Mouse (Mus musculus) neural tube, embryonic 15.5 days (tissue): Measurements from ENCODE around the gene Esf1. TPM values are rescaled to one million over a fixed set of nuclear protein-coding genes. Genes with fewer than 3 reads are reported as not detected.
"Not testable (repeated sequence)": the region's sequence is repeated elsewhere in the genome, so short reads cannot be mapped to it uniquely, and the experiment has no call there.

ENCODE experiments used
- ATAC-seq: fragments of 200-750 bp; cut with Nextera tagmentation; 2 replicates; pipeline ENCODE4 v1.8.0; 2017; ENCODE audit warnings: mild to moderate bottlenecking, moderate TSS enrichment, moderate library complexity; ENCODE audit not compliant: low FRiP score
- H3K27ac ChIP-seq: fragments of 300-500 bp; sonication (generic); replicated peaks from 2 replicates; pipeline ENCODE4 v1.5.1; 2015; ENCODE audit warnings: mild to moderate bottlenecking, inconsistent platforms
- H3K27me3 ChIP-seq: fragments of 300-500 bp; sonication (generic); replicated peaks from 2 replicates; pipeline ENCODE4 v1.6.1; 2015; ENCODE audit warnings: inconsistent platforms
- H3K36me3 ChIP-seq: fragments of 300-500 bp; sonication (generic); 2 replicates; pipeline ENCODE4 v1.6.1; 2015; ENCODE audit warnings: inconsistent platforms
- H3K4me1 ChIP-seq: fragments of 300-500 bp; sonication (generic); 2 replicates; pipeline ENCODE4 v1.6.1; 2015; ENCODE audit warnings: inconsistent platforms
- H3K4me2 ChIP-seq: fragments of 300-500 bp; sonication (generic); 2 replicates; pipeline ENCODE4 v1.6.1; 2015; ENCODE audit warnings: inconsistent platforms, mild to moderate bottlenecking, moderate library complexity
- H3K4me3 ChIP-seq: fragments of 300-500 bp; sonication (generic); replicated peaks from 2 replicates; pipeline ENCODE4 v1.5.1; 2015; ENCODE audit warnings: mild to moderate bottlenecking, inconsistent platforms
- H3K9ac ChIP-seq: fragments of 300-500 bp; sonication (generic); replicated peaks from 2 replicates; pipeline ENCODE4 v1.6.1; 2015; ENCODE audit warnings: mild to moderate bottlenecking, inconsistent platforms
- H3K9me3 ChIP-seq: fragments of 300-500 bp; sonication (generic); replicated peaks from 2 replicates; pipeline ENCODE4 v1.6.1; 2016; ENCODE audit warnings: inconsistent platforms
- WGBS: fragments of 180-500 bp; shearing (Covaris S2); methylation state at CpG from one replicate; pipeline ENCODE4 v1.1.7; 2015; ENCODE audit warnings: mixed read lengths; 5-methylcytosine and 5-hydroxymethylcytosine counted together
- polyA plus RNA-seq: library from polyadenylated mRNA; unstranded; fragments of >200 nt; fragmentation: Nextera tagmentation; extraction: Ambion mirVana; gene quantifications from 2 replicates; pipeline ENCODE4 v1.2.1, GENCODE M21; 2015

Esf1 gene
- polyA plus RNA-seq, 1 experiment from 2014 or later, result 18.6 TPM

DNA sequence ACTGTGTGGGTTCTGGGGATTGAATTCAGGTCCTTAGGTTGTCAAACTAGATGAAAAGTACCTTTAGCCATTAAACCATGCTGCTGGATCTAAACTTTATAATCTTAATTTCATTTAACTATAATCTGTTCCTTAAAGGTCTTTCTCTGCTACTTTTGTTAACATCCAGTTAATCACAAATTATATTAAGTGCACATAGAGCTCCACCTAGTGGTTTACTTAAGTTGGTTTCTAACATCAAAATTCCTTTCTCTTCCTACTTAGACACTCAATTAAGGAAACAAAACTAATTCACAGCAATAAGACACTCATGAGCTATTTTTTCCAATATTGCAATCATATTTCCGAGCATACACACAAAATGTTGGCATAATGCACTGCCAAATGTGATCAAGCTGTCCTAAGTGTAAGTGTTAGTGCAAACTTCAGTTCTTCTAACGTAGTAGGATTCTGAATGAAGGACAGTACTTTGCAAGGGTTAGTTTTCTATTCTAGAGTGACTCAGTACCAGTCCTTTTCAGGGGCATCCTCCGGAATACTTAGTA lies 11.1 kb downstream of the Esf1 start:
- H3K4me3 ChIP-seq, result no peak overlapping the region
- no peak overlapping the region for H3K9ac ChIP-seq
- H3K4me1 ChIP-seq, result no peaks in the 10 kb centered on the region
- no peak for ATAC-seq
- no peaks in the 10 kb centered on the region for H3K9me3 ChIP-seq
- H3K27ac ChIP-seq, result no peak overlapping the region
- H3K27me3 ChIP-seq, result no peaks in the 10 kb centered on the region
- H3K4me2 ChIP-seq, result no peak overlapping the region
- H3K36me3 ChIP-seq, result peaks cover 41% of the 10 kb centered on the region
- 82% methylated on average over 3 of the region's 3 CpGs for WGBS

DNA sequence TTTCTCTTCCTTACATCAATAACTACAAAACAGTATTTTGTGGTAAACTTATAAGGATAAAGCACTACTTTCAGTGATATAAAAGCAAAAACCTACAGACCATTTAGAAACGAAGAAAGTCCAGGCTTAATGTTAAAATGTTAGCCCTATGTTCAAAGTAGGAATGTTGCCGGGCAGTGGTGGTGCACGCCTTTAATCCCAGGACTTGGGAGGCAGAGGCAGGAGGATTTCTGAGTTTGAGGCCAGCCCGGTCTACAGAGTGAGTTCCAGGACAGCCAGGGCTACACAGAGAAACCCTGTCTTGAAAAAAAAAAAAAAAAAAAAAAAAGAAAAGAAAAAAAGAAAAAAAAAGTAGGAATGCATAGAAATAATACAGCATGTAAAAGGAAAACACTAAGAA lies 18.6 kb downstream of the Esf1 start, which contains the start of gene Gm17374:
Gm17374 (plus strand) TSS at position 301 of the 400 bp plus-strand sequence.
- not testable (repeated sequence) for H3K4me1 ChIP-seq, H3K27me3 ChIP-seq, H3K4me3 ChIP-seq, ATAC-seq, H3K27ac ChIP-seq, H3K4me2 ChIP-seq, H3K9ac ChIP-seq, H3K9me3 ChIP-seq
- peaks cover 33% of the 10 kb centered on the region for H3K36me3 ChIP-seq
- WGBS, result 94% methylated on average over 4 of the region's 4 CpGs

DNA sequence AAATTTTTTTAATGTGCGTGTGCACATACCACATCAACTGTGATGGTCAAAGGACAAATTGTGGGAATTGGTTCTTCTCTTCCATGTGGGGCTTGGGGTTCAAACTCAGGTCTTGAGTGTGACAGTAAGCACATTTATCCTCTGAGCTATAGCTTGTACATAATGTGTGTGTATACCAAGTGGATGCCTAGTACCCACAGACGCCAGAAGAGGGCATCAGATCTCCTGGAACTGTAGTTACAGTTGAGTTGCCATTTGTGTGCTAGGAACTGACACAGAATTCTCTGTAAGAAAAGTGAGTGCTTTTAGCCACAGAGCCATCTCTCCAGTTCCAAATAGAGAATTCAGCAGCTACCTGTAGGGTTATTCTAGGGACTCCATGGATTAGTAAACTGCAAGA lies 44.8 kb downstream of the Esf1 start:
- H3K27ac ChIP-seq, result no peak overlapping the region
- WGBS, result 89% methylated on average over 2 of the region's 2 CpGs

DNA sequence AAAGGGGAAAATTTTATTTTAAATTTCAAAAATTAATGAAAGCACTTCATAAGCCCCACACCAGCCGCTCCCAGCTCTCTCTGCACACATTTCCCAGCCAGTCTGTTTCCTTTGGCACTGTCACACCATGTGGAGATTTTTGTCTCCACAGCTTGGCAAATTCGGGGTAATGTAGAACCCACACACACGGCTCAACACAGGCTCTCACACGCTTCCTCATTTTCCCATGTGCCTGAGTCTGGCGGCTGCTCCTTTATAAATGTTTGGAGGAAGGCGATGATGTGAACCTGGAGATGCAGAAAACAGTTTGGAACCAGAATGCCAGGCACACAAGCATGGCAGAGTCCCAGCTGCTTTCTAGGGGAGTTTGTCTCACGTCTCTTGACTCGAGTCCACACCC lies 56.5 kb downstream of the Esf1 start:
- Histone ChIP-seq H3K9me3 (no peaks in the 10 kb centered on the region), H3K9ac (no peak overlapping the region), H3K36me3 (no peaks in the 10 kb centered on the region), H3K4me1 (no peaks in the 10 kb centered on the region), H3K4me2 (no peak overlapping the region), H3K4me3 (no peak overlapping the region), H3K27ac (no peak overlapping the region), H3K27me3 (no peaks in the 10 kb centered on the region)
- ATAC-seq, result no peak
- 90% methylated on average over 8 of the region's 8 CpGs for WGBS

More for the DNA sequence above, 44.8 kb downstream of the Esf1 start:
- Histone ChIP-seq H3K4me3 (no peak overlapping the region), H3K9me3 (no peaks in the 10 kb centered on the region), H3K36me3 (peaks cover 54% of the 10 kb centered on the region), H3K9ac (no peak overlapping the region), H3K27me3 (no peaks in the 10 kb centered on the region), H3K4me2 (no peak overlapping the region), H3K4me1 (no peaks in the 10 kb centered on the region)
- ATAC-seq, result no peak

DNA sequence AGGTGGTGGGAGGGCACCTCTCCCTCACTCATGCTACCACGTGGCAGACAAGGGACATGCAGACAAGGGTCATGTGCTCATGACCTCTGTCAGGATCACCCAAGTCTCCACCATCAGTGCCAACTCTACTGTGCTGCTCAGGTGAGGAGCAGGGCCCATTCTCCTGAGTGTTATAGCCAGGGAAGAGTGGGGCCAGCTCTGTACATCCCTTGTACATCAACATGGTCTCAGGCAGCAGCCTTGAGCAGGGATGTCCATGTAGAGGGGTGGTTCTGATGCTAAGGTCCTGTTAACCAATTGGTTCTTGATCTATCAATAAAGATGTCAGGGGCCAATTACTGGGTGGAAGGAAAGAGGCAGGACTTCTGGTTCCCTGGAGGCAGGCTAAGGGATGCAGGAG lies 61.4 kb downstream of the Esf1 start:
- Histone ChIP-seq H3K27me3 (no peaks in the 10 kb centered on the region), H3K9me3 (no peaks in the 10 kb centered on the region), H3K4me2 (no peak overlapping the region), H3K4me3 (no peak overlapping the region), H3K4me1 (no peaks in the 10 kb centered on the region), H3K36me3 (no peaks in the 10 kb centered on the region), H3K27ac (no peak overlapping the region), H3K9ac (no peak overlapping the region)
- no peak for ATAC-seq
- WGBS, result 50% methylated on average over 1 of the region's 1 CpGs

DNA sequence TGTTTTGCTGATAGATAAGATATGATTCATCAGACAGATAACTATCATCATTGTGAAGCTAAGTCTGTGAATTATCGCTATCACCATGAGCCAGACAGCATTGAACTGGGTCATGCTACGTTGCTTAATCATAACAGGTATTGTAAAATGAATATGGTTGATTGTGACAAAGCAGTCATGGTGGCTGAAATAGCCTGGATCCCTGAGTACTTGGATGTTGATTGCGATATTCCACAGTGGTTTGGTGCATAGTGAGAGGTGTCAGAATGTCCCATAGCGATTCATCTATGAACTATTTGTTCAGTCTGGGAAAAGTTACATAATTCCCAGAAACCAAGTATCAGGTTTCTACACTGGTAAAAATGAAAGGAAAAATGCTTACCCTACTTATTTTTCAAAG lies 62.7 kb downstream of the Esf1 start:
- Histone ChIP-seq H3K4me3 (no peak overlapping the region), H3K36me3 (no peaks in the 10 kb centered on the region), H3K27ac (no peak overlapping the region), H3K27me3 (no peaks in the 10 kb centered on the region), H3K4me1 (no peaks in the 10 kb centered on the region), H3K9me3 (no peaks in the 10 kb centered on the region), H3K4me2 (no peak overlapping the region), H3K9ac (no peak overlapping the region)
- no peak for ATAC-seq
- 93% methylated on average over 4 of the region's 4 CpGs for WGBS

DNA sequence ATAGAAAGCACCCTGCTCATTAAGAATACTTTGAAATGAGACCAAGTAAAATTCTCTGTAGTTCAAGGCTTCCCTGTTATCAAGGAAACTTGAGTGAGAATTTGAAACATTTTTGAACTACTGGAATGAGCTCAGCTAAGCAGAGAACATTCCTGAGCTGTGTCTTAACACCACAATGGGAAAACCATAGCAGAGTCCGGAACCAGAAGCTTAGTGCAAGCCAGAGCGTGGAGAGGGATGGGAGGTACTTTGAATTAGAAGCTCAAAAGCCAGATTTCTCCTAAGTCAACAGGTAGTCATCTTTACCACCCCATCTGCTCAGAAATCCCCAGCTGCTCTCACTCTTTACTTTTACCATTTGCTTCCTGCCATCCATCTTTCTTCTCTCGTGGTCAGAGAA lies 65.4 kb downstream of the Esf1 start:
- WGBS, result 76% methylated on average over 3 of the region's 3 CpGs
- Histone ChIP-seq H3K9ac (no peak overlapping the region), H3K4me2 (no peak overlapping the region), H3K36me3 (no peaks in the 10 kb centered on the region), H3K4me3 (no peak overlapping the region), H3K27ac (no peak overlapping the region), H3K9me3 (no peaks in the 10 kb centered on the region), H3K27me3 (no peaks in the 10 kb centered on the region), H3K4me1 (no peaks in the 10 kb centered on the region)
- no peak for ATAC-seq

DNA sequence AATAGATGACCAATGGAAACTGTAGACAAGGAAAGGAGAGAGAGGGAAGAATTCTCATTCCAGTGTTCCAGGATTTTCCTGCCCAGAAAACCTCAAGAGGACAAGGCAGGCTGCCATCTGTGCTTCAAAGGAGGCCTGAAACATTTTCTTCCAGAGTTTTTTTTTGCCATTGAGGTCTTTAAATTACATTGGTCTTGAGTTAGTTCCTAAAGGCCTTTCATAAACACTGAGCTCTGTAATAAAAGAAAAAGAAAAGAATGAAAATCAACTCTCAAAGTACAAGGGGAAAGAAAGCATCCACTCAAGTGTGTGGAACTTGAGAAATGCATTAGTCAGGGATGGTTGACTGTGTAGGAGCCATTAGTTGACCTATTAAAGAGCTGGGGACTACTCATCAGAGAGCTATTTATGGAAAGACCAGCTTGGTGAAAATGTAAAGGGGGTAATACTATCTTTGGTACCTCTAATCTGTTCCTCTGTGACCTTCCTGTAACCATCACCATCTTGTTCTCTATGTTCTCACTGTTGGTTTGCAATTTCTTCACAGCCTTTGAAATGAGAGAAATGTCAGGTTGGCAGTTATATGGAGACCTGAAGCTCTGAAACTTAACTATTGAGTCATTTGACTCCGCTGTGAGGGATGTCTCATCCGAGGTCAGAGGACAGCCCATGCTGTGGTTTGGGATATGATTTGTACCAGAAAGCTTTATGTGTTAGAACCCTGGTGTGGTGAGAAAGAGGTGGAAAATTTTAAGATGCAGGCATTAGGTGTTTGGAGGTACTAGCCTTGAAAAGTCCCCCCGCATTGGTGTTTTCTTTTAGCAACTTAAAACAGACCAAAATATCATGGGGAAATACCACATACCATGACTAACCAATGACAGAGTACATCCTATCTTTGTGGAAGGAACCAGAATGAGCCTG lies 69.6 kb downstream of the Esf1 start:
- WGBS, result 87% methylated on average over 3 of the region's 3 CpGs
- H3K4me2 ChIP-seq, result no peak overlapping the region
- H3K4me1 ChIP-seq, result no peaks in the 10 kb centered on the region
- H3K36me3 ChIP-seq, result no peaks in the 10 kb centered on the region
- ATAC-seq, result no peak
- no peaks in the 10 kb centered on the region for H3K27me3 ChIP-seq
- no peak overlapping the region for H3K4me3 ChIP-seq
- H3K9ac ChIP-seq, result no peak overlapping the region
- no peak overlapping the region for H3K27ac ChIP-seq
- no peaks in the 10 kb centered on the region for H3K9me3 ChIP-seq

DNA sequence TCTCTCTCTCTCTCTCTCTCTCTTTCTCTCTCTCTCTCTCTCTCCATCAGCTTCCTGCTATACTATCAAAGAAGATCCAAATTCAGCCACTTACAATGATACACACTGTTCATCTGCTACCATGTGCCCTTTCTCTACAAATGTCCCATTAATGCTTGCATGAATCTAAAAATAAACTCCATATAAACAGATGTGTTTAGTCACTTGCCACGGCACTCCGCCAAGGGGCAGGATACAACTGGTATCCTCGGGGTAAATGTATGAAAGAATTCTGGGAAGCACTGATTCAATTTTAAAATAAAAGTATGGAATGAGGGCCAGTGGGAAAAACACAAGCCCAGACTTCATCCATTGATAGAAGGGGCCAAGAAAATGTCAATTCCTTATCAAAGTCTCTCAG lies 70.4 kb downstream of the Esf1 start:
- no peaks in the 10 kb centered on the region for H3K27me3 ChIP-seq
- H3K4me3 ChIP-seq, result no peak overlapping the region
- no peak for ATAC-seq
- no peaks in the 10 kb centered on the region for H3K36me3 ChIP-seq
- H3K4me1 ChIP-seq, result no peaks in the 10 kb centered on the region
- no peak overlapping the region for H3K4me2 ChIP-seq
- no peak overlapping the region for H3K27ac ChIP-seq
- 95% methylated on average over 3 of the region's 3 CpGs for WGBS
- no peak overlapping the region for H3K9ac ChIP-seq
- H3K9me3 ChIP-seq, result no peaks in the 10 kb centered on the region

DNA sequence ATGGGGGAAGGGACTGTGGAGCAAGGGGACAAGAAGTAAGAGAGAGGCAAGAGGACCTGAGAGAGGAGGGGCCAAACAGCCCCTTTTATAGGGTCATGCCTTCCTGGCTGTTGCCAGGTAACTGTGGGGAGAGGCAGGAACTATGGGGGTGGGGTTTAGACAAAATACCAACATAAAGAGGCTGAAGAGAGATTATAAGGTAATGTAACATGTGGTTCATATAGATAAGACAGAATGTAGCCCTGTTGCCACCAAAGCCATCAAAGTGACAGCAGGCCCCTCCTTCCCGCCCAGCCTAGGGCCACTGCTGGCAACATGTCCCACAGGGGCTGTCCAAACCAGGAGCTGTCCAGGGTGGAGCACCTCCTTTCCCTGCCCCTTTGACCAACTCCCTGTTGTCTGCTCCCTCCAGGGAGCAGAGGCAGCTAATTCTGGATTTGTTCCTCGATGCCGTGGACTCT lies 73.2 kb downstream of the Esf1 start:
- Histone ChIP-seq H3K9me3 (no peaks in the 10 kb centered on the region), H3K4me1 (no peaks in the 10 kb centered on the region), H3K27ac (no peak overlapping the region), H3K9ac (no peak overlapping the region), H3K27me3 (no peaks in the 10 kb centered on the region), H3K4me3 (no peak overlapping the region), H3K4me2 (no peak overlapping the region), H3K36me3 (no peaks in the 10 kb centered on the region)
- 73% methylated on average over 3 of the region's 3 CpGs for WGBS
- no peak for ATAC-seq

DNA sequence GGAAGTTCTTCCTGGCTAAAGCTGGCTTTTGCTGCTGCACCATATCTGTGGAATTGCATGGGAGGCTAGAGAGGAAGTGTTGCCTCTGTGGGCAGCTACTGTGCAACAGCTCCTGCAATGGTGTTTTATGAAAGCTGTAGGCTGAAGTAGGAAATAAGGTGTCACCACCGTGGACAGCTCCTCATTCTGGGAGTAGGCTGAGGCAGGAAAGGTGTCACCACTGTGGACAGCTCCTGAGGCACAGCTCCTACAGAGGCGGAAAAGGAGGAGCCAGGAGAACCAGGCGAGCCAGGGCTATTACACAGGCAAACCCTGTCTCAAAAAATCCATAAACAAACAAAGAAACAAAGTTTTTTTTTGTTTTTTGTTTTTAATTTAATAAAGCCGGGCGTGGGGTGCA lies 74.3 kb downstream of the Esf1 start:
- H3K27me3 ChIP-seq, result no peaks in the 10 kb centered on the region
- 93% methylated on average over 5 of the region's 5 CpGs for WGBS
- ATAC-seq, result no peak

DNA sequence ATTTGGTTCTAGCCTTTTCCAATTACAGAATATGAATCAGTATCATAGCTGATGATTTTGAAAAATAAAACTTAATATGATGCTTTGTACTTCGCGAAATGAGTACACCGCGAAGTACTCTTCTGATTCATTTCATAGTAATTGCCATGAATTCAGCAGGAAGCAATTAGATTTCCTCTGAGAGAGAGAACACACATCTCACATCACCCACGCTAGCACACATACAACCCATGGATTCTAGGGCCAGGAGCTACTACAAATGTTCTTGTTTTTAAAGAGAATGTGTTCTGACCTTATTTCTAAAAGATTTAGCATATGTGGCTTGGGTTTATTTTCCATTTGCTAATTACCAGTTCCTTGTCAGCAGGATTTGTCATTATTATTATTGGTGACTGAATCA lies 76.9 kb downstream of the Esf1 start:
- no peak for ATAC-seq
- no peak overlapping the region for H3K4me3 ChIP-seq
- H3K4me1 ChIP-seq, result no peaks in the 10 kb centered on the region
- no peaks in the 10 kb centered on the region for H3K9me3 ChIP-seq
- no peaks in the 10 kb centered on the region for H3K36me3 ChIP-seq
- no peak overlapping the region for H3K27ac ChIP-seq
- no peak overlapping the region for H3K4me2 ChIP-seq
- H3K27me3 ChIP-seq, result no peaks in the 10 kb centered on the region
- 94% methylated on average over 5 of the region's 5 CpGs for WGBS
- no peak overlapping the region for H3K9ac ChIP-seq

More for the DNA sequence above, 74.3 kb downstream of the Esf1 start:
- no peaks in the 10 kb centered on the region for H3K36me3 ChIP-seq
- no peak overlapping the region for H3K4me3 ChIP-seq
- H3K9me3 ChIP-seq, result no peaks in the 10 kb centered on the region
- H3K4me1 ChIP-seq, result no peaks in the 10 kb centered on the region
- H3K4me2 ChIP-seq, result no peak overlapping the region
- no peak overlapping the region for H3K27ac ChIP-seq
- H3K9ac ChIP-seq, result no peak overlapping the region
